Mouse (Mus musculus) spleen, postnatal 14 days (tissue): ENCODE measurements around the gene Selenom.

ENCODE experiments used
- DNase-seq, 2 experiments: peaks; one replicate each; pipeline ENCODE4 v3.0.0; 2021 to 2022; ENCODE audit warnings: low spot score in 2 of 2

The Selenom gene

GRCm38 (mm10) chr11:3549791-3550190 is 35.3 kb downstream of the Selenom start:
- no peak for DNase-seq

- no peak for DNase-seq
Measured at GRCm38 (mm10) chr11:3554976-3555375, 40.5 kb downstream of the Selenom start.

GRCm38 (mm10) chr11:3557852-3558251 is 43.4 kb downstream of the Selenom start:
- DNase-seq, result no peak

- no peak for DNase-seq
Measured at GRCm38 (mm10) chr11:3560202-3560601, 45.7 kb downstream of the Selenom start.

GRCm38 (mm10) chr11:3563853-3564252 is 49.4 kb downstream of the Selenom start:
- DNase-seq, result no peak

- DNase-seq, result no peak
Measured at GRCm38 (mm10) chr11:3564451-3564850, 50.0 kb downstream of the Selenom start.

- no peak for DNase-seq
Measured at GRCm38 (mm10) chr11:3566018-3566417, 51.5 kb downstream of the Selenom start.
